Mouse (Mus musculus): ENCODE data around the gene Nek8.

- TF ChIP-seq POLR2A (IDR thresholded peaks at IDR 0.05; ENCODE audit: control insufficient read depth, low read depth, low read length) (no peak), CTCF (IDR thresholded peaks at IDR 0.05; ENCODE audit: control insufficient read depth, insufficient read depth, insufficient replicate concordance, low read depth, low read length) (no peak)
Measured at GRCm38 (mm10) chr11:78202372-78202771, 25.9 kb upstream of the Nek8 start.

Measured in testis, adult 2 months (tissue).